Mouse (Mus musculus) 416B (cell line): ENCODE measurements around the gene Bach2.
A peak's percentile ranks its signal among the peaks of the same experiment; 100 is the strongest.

Experiments
- DNase-seq: peaks from one replicate; pipeline ENCODE4 v3.0.0; 2011; ENCODE audit warnings: low read depth

Gene Bach2

GRCm38 (mm10) chr4:32330584-32331314, 92.1 kb downstream of the Bach2 start:
- DNase-seq: no peak

GRCm38 (mm10) chr4:32332028-32332427, 93.4 kb downstream of the Bach2 start:
- no peak for DNase-seq

- peak; percentile 58 for DNase-seq
These were observed 95.5 kb downstream of the Bach2 start for GRCm38 (mm10) chr4:32334131-32334530.

GRCm38 (mm10) chr4:32334765-32335164, 96.2 kb downstream of the Bach2 start:
- no peak for DNase-seq

GRCm38 (mm10) chr4:32335659-32336058, 97.1 kb downstream of the Bach2 start:
- no peak for DNase-seq

- peak; percentile 40 for DNase-seq
These were observed 98.0 kb downstream of the Bach2 start for GRCm38 (mm10) chr4:32336642-32337041.

- DNase-seq: peak; percentile 97
These were observed 99.0 kb downstream of the Bach2 start for GRCm38 (mm10) chr4:32337638-32338037.

- no peak for DNase-seq
These were observed 99.8 kb downstream of the Bach2 start for GRCm38 (mm10) chr4:32338451-32338850.

- no peak for DNase-seq
These were observed 102.2 kb downstream of the Bach2 start for GRCm38 (mm10) chr4:32340844-32341243.

- DNase-seq: peak; percentile 87
These were observed 103.7 kb downstream of the Bach2 start for GRCm38 (mm10) chr4:32342269-32342668.

- DNase-seq: peak; percentile 94
These were observed 104.9 kb downstream of the Bach2 start for GRCm38 (mm10) chr4:32343256-32344165.

- DNase-seq: no peak
These were observed 105.7 kb downstream of the Bach2 start for GRCm38 (mm10) chr4:32344276-32344675.

GRCm38 (mm10) chr4:32347202-32347601, 108.6 kb downstream of the Bach2 start:
- peak; percentile 30 for DNase-seq

GRCm38 (mm10) chr4:32347711-32348110, 109.1 kb downstream of the Bach2 start:
- no peak for DNase-seq

GRCm38 (mm10) chr4:32349361-32349760, 110.8 kb downstream of the Bach2 start:
- no peak for DNase-seq

- DNase-seq: no peak
These were observed 112.6 kb downstream of the Bach2 start for GRCm38 (mm10) chr4:32351236-32351635.

GRCm38 (mm10) chr4:32351661-32352246, 113.2 kb downstream of the Bach2 start:
- no peak for DNase-seq

- no peak for DNase-seq
These were observed 113.8 kb downstream of the Bach2 start for GRCm38 (mm10) chr4:32352442-32352841.

- DNase-seq: peak; percentile 65
These were observed 114.2 kb downstream of the Bach2 start for GRCm38 (mm10) chr4:32352842-32353241.

GRCm38 (mm10) chr4:32355935-32356617, 117.5 kb downstream of the Bach2 start:
- DNase-seq: no peak

GRCm38 (mm10) chr4:32357996-32358600, 119.5 kb downstream of the Bach2 start:
- DNase-seq: no peak
